ENCODE assay signal across 17 mouse cellular contexts in genomic region chr11:8686501-8686900, GRCm38 (mm10).
"Had no signal": no experiment of that assay in that cellular context is flagged by ENCODE, and none has a peak within 500 bp of the region (broad histone marks: within the 10 kb centered on the region; RNA-seq: fewer than 3 reads in every experiment).

No protein-coding gene starts in this region.

- ATAC-seq: midbrain, embryonic 13.5 days; midbrain, embryonic 15.5 days had no signal

- H3K9ac ChIP-seq: lung, embryonic 14.5 days; midbrain, embryonic 13.5 days; midbrain, embryonic 15.5 days; neural tube, embryonic 13.5 days; neural tube, embryonic 15.5 days had no signal

- H3K9me3 ChIP-seq: midbrain, embryonic 10.5 days; midbrain, embryonic 13.5 days; midbrain, embryonic 15.5 days; neural tube, embryonic 13.5 days; neural tube, embryonic 15.5 days had no signal

- H3K4me2 ChIP-seq: lung, embryonic 14.5 days; midbrain, embryonic 13.5 days; midbrain, embryonic 15.5 days; neural tube, embryonic 13.5 days; neural tube, embryonic 15.5 days had no signal

- DNase-seq: lung, adult 18-20 months; lung, embryonic 14.5 days; lung, postnatal 10 days; lung, postnatal 4 days; retina, postnatal 1 day; right cerebral cortex, adult 18-20 months; right cerebral cortex, postnatal 25 days; right cerebral cortex, postnatal 4 days; spleen, adult 18-20 months; thymus, adult 18-20 months; thymus, postnatal 14 days; thymus, postnatal 36 days had no signal

- H3K36me3 ChIP-seq: midbrain, embryonic 10.5 days; midbrain, embryonic 13.5 days; midbrain, embryonic 15.5 days; neural tube, embryonic 13.5 days; neural tube, embryonic 15.5 days had no signal

- H3K27ac ChIP-seq: midbrain, embryonic 10.5 days; midbrain, embryonic 13.5 days; midbrain, embryonic 15.5 days; neural tube, embryonic 13.5 days; neural tube, embryonic 15.5 days had no signal

- H3K27me3 ChIP-seq: midbrain, embryonic 15.5 days; neural tube, embryonic 13.5 days; neural tube, embryonic 15.5 days had no signal

- H3K4me3 ChIP-seq: midbrain, embryonic 10.5 days; midbrain, embryonic 13.5 days; midbrain, embryonic 15.5 days; neural tube, embryonic 13.5 days; neural tube, embryonic 15.5 days had no signal
